Comparison of ENCODE assay signal across 8 mouse cellular contexts in the genomic region with DNA sequence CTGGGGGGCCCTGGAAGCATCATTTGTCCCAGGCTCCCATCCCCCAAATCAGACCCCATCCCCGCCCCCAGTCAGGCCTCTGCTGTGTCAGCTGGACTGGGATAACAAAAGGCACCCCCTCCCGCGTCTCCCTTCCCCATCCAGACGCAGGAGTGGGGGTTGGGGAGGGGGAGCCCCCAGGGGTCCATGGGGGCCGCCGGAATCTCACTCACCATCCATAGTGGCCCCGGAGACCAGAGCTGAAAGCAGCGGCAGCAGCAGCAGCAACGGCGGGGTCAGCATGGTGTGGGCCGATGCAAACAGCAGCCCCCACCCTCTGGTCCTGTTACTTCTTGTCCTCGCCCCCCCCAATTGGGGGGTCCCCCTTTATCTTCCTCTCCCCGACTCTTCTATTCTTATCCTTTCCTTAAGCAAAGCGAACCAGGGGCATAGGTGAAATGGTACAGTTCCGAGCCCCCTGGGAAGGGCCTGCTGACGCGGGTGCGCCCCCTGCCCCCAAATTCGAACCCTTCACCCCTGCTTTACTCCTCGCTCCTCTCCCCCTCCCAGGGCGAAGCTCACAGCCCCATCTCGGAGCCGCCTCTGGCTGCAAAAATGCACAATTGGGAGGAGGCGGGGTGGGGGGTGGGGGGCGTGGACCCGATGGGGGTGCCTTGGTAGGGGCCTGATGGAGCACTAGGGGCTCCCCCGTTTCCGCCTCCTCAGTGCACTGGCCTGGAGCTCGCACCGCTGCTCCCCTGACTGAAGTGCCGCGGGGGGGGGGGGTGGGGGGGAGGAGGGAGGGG. TPM values are rescaled to one million over a fixed set of nuclear protein-coding genes. Genes with fewer than 3 reads are reported as not detected.
DNase-seq lines count a peak whose midpoint lies in the region; ATAC-seq and TF ChIP-seq lines count a peak whose summit lies in the region.

Gene Lrp1, minus strand, starts transcription at position 743 of the 785 bp plus-strand sequence.

- no peak for TF ChIP-seq POLR2A in olfactory bulb, adult 2 months (IDR thresholded peaks at IDR 0.05; ENCODE audit: insufficient read depth, low read depth, low read length)

- H3K4me3 ChIP-seq in C2C12 (ENCODE audit: insufficient read depth, poor library complexity, severe bottlenecking): peak within 1 kb of the TSS; percentile 82
- peak within 1 kb of the TSS; percentile 74 for H3K4me3 ChIP-seq in kidney, embryonic 16.5 days (ENCODE audit: low read length)
- peak within 1 kb of the TSS; percentile 56 for H3K4me3 ChIP-seq in liver, embryonic 12.5 days
- H3K4me3 ChIP-seq in olfactory bulb, adult 2 months (ENCODE audit: insufficient read depth, low read depth, low read length): peak within 1 kb of the TSS; percentile 87

- no peak for TF ChIP-seq CTCF in C2C12 (IDR thresholded peaks at IDR 0.05; ENCODE audit: control insufficient read depth, insufficient read depth, insufficient read length)
- TF ChIP-seq CTCF in olfactory bulb, adult 2 months (IDR thresholded peaks at IDR 0.05; ENCODE audit: insufficient read depth, low read depth, low read length): no peak

- ATAC-seq in granulocyte monocyte progenitor cell, adult 5-6 weeks (replicated peaks; ENCODE audit: poor library complexity, severe bottlenecking): no peak
- peak; percentile 80 for ATAC-seq in kidney, embryonic 16.5 days (ENCODE audit: low FRiP score, low TSS enrichment)
- peak; percentile 33; the same call in 1 of the 2 replicates for ATAC-seq in liver, embryonic 12.5 days

- peak within 1 kb of the TSS; percentile 98 for H3K27ac ChIP-seq in kidney, embryonic 16.5 days (ENCODE audit: low read length)
- peak within 1 kb of the TSS; percentile 79 for H3K27ac ChIP-seq in liver, embryonic 12.5 days
- H3K27ac ChIP-seq in olfactory bulb, adult 2 months (ENCODE audit: insufficient read depth, low read depth, low read length): peak within 1 kb of the TSS; percentile 80

- H3K4me1 ChIP-seq in kidney, embryonic 16.5 days (ENCODE audit: insufficient read depth, low read length): peaks cover 58% of the 10 kb centered on the region
- peaks cover 55% of the 10 kb centered on the region for H3K4me1 ChIP-seq in liver, embryonic 12.5 days
- H3K4me1 ChIP-seq in olfactory bulb, adult 2 months (ENCODE audit: control insufficient read depth, insufficient read depth, low read length): peaks cover 36% of the 10 kb centered on the region

- H3K36me3 ChIP-seq in C2C12 (ENCODE audit: control insufficient read depth, insufficient read depth): peaks cover 12% of the 10 kb centered on the region
- no peaks in the 10 kb centered on the region for H3K36me3 ChIP-seq in kidney, embryonic 16.5 days (ENCODE audit: insufficient read depth, low read length)
- H3K36me3 ChIP-seq in liver, embryonic 12.5 days: no peaks in the 10 kb centered on the region

- peak within 1 kb of the TSS; percentile 87 for H3ac ChIP-seq in C2C12 (ENCODE audit: control insufficient read depth, insufficient read length, low read depth)

- H3K79me3 ChIP-seq in C2C12 (ENCODE audit: low read depth): peaks cover 39% of the 10 kb centered on the region

- peaks cover 47% of the 10 kb centered on the region for H3K79me2 ChIP-seq in C2C12 (ENCODE audit: control insufficient read depth, insufficient read depth)

- WGBS in kidney, embryonic 16.5 days: under 1% methylated on average over 24 of the region's 32 CpGs
- WGBS in liver, embryonic 12.5 days (ENCODE audit: insufficient replicate concordance): 4% methylated on average over 26 of the region's 32 CpGs
- under 1% methylated on average over 26 of the region's 32 CpGs for WGBS in olfactory bulb, adult 2 months

- no peaks in the 10 kb centered on the region for H3K9me3 ChIP-seq in kidney, embryonic 16.5 days (ENCODE audit: low read length)
- H3K9me3 ChIP-seq in liver, embryonic 12.5 days (replicated peaks): no peaks in the 10 kb centered on the region

- peak within 1 kb of the TSS; percentile 96 for H3K4me2 ChIP-seq in kidney, embryonic 16.5 days (replicated peaks; ENCODE audit: low read depth, low read length)
- peak within 1 kb of the TSS; percentile 72 for H3K4me2 ChIP-seq in liver, embryonic 12.5 days

- peak; percentile 61 for DNase-seq in ES-CJ7 (ENCODE audit: low read depth, low spot score)
- peak; percentile 76 for DNase-seq in embryo, embryonic 10.5 days (ENCODE audit: low spot score)
- no peak for DNase-seq in spleen, postnatal 14 days (ENCODE audit: low spot score in 2 of 2)

- H3K27me3 ChIP-seq in C2C12 (ENCODE audit: control insufficient read depth, insufficient read depth, insufficient read length): no peaks in the 10 kb centered on the region
- H3K27me3 ChIP-seq in kidney, embryonic 16.5 days (ENCODE audit: insufficient read depth, low read length): no peaks in the 10 kb centered on the region
- H3K27me3 ChIP-seq in liver, embryonic 12.5 days (replicated peaks): peaks cover 73% of the 10 kb centered on the region

- peak within 1 kb of the TSS; percentile 81 for H3K9ac ChIP-seq in kidney, embryonic 16.5 days (replicated peaks; ENCODE audit: low read length)
- peak within 1 kb of the TSS; percentile 59 for H3K9ac ChIP-seq in liver, embryonic 12.5 days

TF ChIP-seq in C2C12, 6 proteins besides CTCF, POLR2A, EP300 and RAD21:
- TF ChIP-seq FOSL1 (IDR thresholded peaks at IDR 0.05; ENCODE audit: insufficient read depth, low read length, poor library complexity, severe bottlenecking) (no peak), MYOG (IDR thresholded peaks at IDR 0.05; ENCODE audit: control insufficient read depth, extremely low read depth, insufficient read length) (no peak), USF1 (IDR thresholded peaks at IDR 0.05; ENCODE audit: low read depth) (no peak), MAX (IDR thresholded peaks at IDR 0.05) (no peak), MYOD1 (IDR thresholded peaks at IDR 0.05; ENCODE audit: control insufficient read depth, insufficient read length, low read depth) (no peak), CEBPB (IDR thresholded peaks at IDR 0.05; ENCODE audit: low read depth) (no peak)

RNA-seq across cellular contexts. Expression of gene Lrp1, which starts in this region (rescaled TPM):
- polyA plus RNA-seq in C2C12 (2012; fragmentation: generic; extraction: Trizol): 190 TPM
- total RNA-seq in granulocyte monocyte progenitor cell, adult 5-6 weeks (2014; fragmentation: Nextera tagmentation): 13.9 and 15.0 TPM in 2 replicates
- 5.7 and 18.1 TPM in 2 replicates for total RNA-seq in granulocyte monocyte progenitor cell, adult 5-6 weeks (2017)
- polyA plus RNA-seq in kidney, embryonic 16.5 days (2015; fragmentation: Nextera tagmentation; extraction: Ambion mirVana): 70.9 and 71.7 TPM in 2 replicates
- 22.8 and 26.5 TPM in 2 replicates for polyA plus RNA-seq in liver, embryonic 12.5 days (2016; fragmentation: Nextera tagmentation; extraction: Ambion mirVana)
- polyA plus RNA-seq in olfactory bulb, adult 2 months (2012; ENCODE audit: insufficient read depth, insufficient read length, low replicate concordance, missing spikeins): 404 and 471 TPM in 2 replicates

Comparison
In these comparisons a context has a peak if more than half of its experiments do, and no peak if none do; other contexts are left out.
1. DNase-seq: peak in ES-CJ7 (single experiment) and embryo, embryonic 10.5 days (single experiment); none in spleen, postnatal 14 days (0 of 2).
2. Peak in every context shown above with its lines, with median percentiles within 50 percentile points of each other: H3K4me3 ChIP-seq and H3K27ac ChIP-seq.